Mouse (Mus musculus): ENCODE results near the gene Cbl. TPM values are rescaled to one million over a fixed set of nuclear protein-coding genes. Genes with fewer than 3 reads are reported as not detected.

The Cbl gene
- total RNA-seq, 2 experiments from 2014 or later: 7.5 to 13.4 TPM

DNA sequence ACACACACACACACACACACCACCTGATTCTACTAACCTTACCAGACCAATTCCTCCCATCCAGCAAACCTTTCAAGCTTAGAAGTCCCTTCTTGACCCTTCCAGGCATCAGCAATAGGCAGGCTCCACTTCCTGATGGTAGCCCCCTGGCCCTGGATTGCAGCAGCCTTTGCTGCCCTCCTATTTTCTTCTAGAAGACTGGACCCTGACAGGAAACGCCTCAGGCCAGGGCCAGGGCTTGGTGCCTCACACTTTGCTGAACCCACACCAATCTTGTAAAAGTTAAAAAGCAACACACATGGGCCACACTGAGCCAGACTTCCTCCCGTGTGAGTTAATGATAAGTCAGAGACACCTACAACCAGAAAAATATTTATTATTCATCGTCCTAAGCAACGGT lies 3.3 kb upstream of the Cbl start:
- no peak overlapping the region for H3K4me3 ChIP-seq
- no peak for DNase-seq
- no peak for TF ChIP-seq CTCF (IDR thresholded peaks at IDR 0.05)
- intact Hi-C loops (cut with DNase I): loop anchor here (10.0 kb wide), 2 partner anchors 62 to 252 kb away; no protein-coding TSS in a partner anchor
- no peak overlapping the region for H3K27ac ChIP-seq

DNA sequence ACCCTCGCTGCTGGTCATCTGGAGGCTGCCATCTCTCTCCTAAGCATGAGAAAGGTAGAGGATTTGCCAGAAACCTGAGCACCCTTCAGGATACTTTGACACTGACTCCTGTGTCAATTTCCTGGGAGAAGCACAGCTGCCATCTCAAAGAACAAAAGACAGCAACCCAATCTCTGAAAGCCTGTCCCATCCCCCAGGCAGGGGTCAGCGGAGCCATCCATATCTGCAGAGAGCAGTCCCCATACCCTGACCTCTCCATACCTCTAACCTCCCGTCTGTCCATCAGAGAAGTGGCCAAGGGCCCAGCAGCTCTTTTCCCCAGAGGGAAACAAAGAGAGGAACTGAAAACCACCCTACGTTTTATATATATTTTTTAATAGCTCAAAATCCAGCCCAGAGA lies 2.8 kb upstream of the Cbl start:
- intact Hi-C loops (cut with DNase I): loop anchor here (10.0 kb wide), 2 partner anchors 62 to 252 kb away; no protein-coding TSS in a partner anchor
- H3K27ac ChIP-seq: no peak overlapping the region
- H3K4me3 ChIP-seq: no peak overlapping the region
- no peak for DNase-seq
- no peak for TF ChIP-seq CTCF (IDR thresholded peaks at IDR 0.05)

DNA sequence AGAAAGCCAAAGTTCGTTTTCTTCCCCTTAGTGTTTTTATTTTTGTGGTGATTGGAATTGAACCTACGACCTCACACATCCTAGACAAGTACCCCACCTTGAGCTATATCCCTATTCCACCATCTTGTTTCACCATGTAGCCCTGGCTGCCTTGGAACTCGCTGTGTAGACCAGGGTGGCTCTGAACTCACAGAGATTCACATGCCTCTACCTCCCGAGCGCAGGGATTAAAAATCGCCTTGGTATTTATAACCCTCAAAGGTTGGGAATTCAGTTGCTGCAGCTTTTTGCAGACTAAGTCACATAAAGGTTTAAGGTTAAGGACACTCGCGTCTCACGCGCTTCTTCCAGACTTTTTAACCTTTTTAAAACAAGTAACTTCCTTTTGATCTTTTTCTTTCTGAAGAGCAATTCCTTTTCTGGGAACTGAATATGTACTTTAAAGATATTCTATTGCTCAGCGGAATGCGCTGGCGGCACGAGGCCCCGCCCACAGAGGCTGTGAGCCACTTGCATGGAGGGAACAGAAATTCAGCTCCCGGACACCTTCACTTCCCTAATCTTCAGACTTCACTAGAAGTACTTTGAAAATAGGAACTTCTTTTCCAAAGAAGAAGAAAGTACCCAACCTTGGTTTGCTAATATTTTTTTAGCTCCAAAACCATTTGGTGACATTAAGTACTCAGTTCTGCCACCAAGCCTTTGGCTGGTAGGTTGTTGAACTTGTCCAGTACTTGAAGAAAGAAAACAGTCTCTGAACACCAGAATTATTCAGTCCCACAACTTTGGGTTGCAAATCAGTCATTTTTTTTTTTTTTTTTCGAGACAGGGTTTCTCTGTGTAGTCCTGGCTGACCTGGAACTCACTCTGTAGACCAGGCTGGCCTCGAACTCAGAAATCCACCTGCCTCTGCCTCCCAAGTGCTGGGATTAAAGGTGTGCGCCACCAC lies 904 bp upstream of the Cbl start:
- Histone ChIP-seq H3K4me3 (peak overlapping the region; percentile 99), H3K27ac (peak overlapping the region; percentile 92)
- intact Hi-C loops (cut with DNase I): loop anchor here (10.0 kb wide), 2 partner anchors 60 to 250 kb away; no protein-coding TSS in a partner anchor
- DNase-seq: peak; percentile 67
- TF ChIP-seq CTCF (IDR thresholded peaks at IDR 0.05): no peak

DNA sequence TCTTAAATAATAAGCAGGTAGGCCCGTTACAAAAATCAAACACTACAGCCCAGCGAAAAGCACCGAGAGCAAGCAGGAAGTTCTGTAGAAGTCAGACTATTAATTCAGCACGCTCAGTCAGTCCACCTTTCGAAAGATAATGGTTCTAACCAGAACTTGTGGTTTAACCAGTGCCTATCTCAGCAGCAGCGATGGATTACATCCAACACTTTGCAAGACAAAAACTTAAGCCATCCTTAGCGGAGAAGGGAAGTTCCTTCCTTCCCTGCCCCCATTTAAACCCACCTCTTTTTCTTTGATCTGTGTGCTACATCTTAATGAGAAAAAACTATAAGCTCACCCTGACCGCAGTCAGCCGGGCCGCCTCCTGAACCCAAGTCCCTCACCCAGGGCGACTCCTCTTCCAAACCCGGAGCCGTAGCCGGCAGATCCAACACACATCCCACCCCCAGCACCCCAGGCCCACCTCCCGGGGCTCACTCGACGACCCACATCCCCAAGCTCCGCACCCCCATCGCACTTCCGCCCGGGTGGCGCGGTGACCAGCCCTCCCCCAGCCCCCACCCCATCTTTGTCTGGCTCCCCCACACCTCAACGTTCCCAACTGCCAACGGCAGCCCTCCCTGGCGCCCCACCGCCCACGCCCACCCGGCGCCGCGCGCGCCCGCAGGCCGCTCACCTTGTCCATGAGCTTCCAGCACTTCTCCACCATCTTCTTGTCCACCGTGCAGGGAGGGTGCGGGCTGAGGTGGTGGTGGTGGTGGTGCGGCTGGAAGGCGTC lies 638 bp downstream of the Cbl start:
- TF ChIP-seq CTCF (IDR thresholded peaks at IDR 0.05): no peak
- intact Hi-C loops (cut with DNase I): loop anchor here (10.0 kb wide), 2 partner anchors 58 to 248 kb away; no protein-coding TSS in a partner anchor
- H3K4me3 ChIP-seq: peak overlapping the region; percentile 99
- no peak for DNase-seq
- H3K27ac ChIP-seq: peak overlapping the region; percentile 92

DNA sequence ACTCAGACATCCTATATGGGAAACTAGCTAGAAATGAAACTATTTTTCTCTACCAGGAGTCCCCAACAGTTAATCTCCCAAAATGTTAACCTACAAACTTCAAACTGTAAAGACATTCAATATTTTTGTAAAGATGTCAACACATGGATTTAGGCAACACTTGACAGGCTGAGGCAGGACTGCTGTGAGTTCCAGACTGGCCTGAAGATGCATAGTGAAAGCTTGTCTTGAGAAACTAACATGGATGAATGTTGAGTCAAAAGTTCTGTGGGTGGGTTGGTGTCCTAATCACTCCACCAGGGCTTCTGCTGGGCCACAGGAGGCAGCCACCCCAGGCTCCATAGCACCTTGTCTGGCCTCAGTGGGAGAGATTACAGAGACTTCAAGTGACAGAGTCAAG lies 2.2 kb downstream of the Cbl start:
- DNase-seq: no peak
- no peak for TF ChIP-seq CTCF (IDR thresholded peaks at IDR 0.05)
- peak overlapping the region; percentile 5; the same call in 1 of the 2 replicates for H3K4me3 ChIP-seq

DNA sequence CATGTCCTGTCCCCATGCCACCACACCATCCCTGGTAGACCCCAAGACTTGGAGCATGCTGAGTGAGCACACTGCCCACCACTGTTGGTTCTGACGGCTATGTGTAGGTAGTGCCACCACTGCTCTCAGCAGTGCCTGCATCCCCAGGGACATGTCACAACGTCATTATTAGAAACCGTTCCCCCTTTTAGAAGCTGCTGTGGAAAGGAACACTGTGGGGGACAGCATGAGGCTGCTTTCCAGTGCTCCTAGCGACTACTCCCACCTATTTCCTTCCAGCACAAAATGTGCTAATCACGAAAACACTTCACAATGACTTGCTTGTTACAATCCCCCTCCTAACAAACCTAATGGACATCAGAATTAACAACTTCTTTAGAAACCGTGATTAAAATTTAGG lies 7.9 kb downstream of the Cbl start:
- no peak for DNase-seq
- no peak for TF ChIP-seq CTCF (IDR thresholded peaks at IDR 0.05)
- intact Hi-C loops (cut with DNase I): no loop called here
- peak overlapping the region; percentile 38 for H3K27ac ChIP-seq
- H3K4me3 ChIP-seq: no peak overlapping the region

More for the DNA sequence above, 2.2 kb downstream of the Cbl start:
- intact Hi-C loops (cut with DNase I): loop anchor here (10.0 kb wide), 2 partner anchors 57 to 247 kb away; no protein-coding TSS in a partner anchor
- no peak overlapping the region for H3K27ac ChIP-seq

DNA sequence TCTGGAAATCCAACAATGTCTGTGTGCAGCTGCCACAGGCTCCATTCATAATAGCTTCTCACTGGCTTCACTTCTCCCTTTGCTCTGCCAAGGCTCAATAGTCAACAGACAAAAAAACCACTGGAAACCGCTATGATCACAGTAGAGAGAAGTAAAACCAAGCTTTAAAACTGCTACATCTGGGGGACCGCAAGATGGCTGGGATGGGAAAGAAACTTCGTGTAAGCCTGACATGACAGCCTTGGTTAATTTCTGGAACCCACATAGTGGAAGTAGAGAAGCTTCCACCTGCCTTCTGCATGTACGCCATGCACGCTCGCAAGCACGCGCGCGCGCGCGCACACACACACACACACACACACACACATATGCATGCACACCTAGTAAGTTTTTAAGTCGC lies 20.3 kb downstream of the Cbl start:
- Histone ChIP-seq H3K4me3 (no peak overlapping the region), H3K27ac (peak overlapping the region; percentile 28; the same call in 1 of the 2 replicates)
- intact Hi-C loops (cut with DNase I): no loop called here
- DNase-seq: no peak
- no peak for TF ChIP-seq CTCF (IDR thresholded peaks at IDR 0.05)

DNA sequence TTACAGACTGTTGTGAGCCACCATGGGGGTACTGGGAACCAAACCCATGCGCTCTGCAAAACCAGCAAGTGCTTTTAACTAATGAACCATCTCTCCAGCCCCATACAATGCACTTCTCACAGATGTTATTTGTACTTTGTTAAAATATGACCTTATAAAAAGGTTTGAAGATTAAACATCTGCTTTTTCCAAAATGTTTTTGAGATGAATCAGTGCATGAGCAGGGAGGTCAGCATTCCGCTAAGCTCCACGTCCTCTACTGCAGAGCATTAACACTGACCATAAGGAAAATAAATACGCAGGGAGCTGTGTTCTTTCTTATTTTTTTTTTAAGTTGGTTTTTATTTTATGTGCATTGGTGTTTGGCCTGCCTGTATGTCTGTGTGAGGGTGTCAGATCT lies 21.4 kb downstream of the Cbl start:
- DNase-seq: no peak
- intact Hi-C loops (cut with DNase I): no loop called here
- Histone ChIP-seq H3K4me3 (no peak overlapping the region), H3K27ac (peak overlapping the region; percentile 40; the same call in 1 of the 2 replicates)
- no peak for TF ChIP-seq CTCF (IDR thresholded peaks at IDR 0.05)

DNA sequence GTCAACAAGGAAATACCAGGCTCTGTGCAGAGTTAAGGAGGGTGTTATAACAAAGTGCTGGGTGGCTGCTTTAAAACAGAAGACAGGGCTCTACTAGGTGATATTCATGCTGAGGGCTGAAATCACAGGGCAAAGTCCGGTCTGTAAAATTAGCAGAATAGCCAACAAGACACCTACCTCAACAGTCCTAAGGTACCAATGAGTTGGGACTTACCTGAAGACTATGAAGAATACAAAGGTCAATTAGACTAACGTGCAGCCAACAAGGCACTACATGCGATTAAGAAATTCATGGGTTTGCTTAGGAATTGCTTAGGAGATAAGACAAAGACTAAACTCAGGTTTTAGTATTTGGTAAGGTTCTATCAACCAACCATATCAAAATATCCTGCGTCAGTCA lies 24.4 kb downstream of the Cbl start:
- no peak overlapping the region for H3K4me3 ChIP-seq
- intact Hi-C loops (cut with DNase I): no loop called here
- H3K27ac ChIP-seq: no peak overlapping the region
- no peak for TF ChIP-seq CTCF (IDR thresholded peaks at IDR 0.05)
- no peak for DNase-seq

DNA sequence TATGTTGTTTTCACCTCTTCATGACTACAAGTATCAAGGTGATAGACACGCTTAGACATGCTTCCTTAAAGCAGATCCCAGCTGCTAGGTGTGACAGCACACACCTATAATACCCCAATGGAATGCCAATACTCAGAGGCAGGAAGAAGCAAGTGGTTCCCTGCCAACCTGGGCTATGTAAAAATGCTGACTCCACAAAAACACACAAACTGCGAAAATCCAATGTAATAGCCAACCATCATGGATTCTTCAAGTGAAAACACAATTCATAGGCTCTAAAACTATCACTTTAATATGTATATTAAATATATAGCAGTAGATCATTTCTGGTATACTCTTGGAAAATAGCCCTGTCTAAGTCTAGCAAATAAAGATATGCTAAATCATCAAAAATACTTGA lies 26.0 kb downstream of the Cbl start:
- no peak for DNase-seq
- H3K27ac ChIP-seq: no peak overlapping the region
- H3K4me3 ChIP-seq: no peak overlapping the region
- no peak for TF ChIP-seq CTCF (IDR thresholded peaks at IDR 0.05)
- intact Hi-C loops (cut with DNase I): no loop called here

DNA sequence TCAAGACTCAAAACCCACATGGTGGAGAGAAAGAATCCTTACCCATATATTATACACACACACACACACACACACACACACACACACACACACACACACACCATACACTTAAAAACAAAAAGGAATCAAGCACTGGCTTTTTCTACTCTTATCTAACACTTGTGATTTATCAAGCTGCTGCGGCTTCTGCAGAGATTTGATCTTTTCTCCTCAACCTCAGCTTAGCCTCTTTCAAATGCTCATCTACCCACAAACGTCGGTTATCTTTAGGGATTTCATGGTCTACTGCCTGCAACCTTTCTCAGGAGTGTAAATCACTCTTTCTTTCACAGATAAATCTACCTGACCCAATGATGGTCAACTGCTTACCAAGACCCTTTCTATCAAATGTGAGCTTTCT lies 33.4 kb downstream of the Cbl start:
- TF ChIP-seq CTCF (IDR thresholded peaks at IDR 0.05): no peak
- H3K27ac ChIP-seq: no peak overlapping the region
- intact Hi-C loops (cut with DNase I): no loop called here
- no peak for DNase-seq
- no peak overlapping the region for H3K4me3 ChIP-seq

DNA sequence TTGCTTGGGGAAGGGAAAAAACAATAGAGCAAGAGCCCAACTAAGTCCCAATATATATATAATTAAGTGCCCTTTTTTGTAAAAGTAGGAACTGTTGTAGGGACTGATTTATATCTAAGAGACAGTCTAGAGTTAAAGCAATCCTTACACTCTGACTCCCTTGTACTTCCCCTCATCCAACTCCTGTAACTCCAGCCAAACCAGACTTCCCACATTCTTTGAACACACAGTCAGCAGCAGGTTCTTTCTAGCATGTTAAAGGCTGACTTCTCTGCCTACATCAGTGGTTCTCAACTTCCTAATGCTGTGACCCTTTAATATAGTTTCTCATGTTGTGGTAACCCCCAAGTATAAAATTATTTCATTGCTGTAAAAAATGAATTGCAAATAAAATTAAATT lies 34.3 kb downstream of the Cbl start:
- Histone ChIP-seq H3K4me3 (no peak overlapping the region), H3K27ac (no peak overlapping the region)
- no peak for DNase-seq
- intact Hi-C loops (cut with DNase I): no loop called here
- no peak for TF ChIP-seq CTCF (IDR thresholded peaks at IDR 0.05)

DNA sequence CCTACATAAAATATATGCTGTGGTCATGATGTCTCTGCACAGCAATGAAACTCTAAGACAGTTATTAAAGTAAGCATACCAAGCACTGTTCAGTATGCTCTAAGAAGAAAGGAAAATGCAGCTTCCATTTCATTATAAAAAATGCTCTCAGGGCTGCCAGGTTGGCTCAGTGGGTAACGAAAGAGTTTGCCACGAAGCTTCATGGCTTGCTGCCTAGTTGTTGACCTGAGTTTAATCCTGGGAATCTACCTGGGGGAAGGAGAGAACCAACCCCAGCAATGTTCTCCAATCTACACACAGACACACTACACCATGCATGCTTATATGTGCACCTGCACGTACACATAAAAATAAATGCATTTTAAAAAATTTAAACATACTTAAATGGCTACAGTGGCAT lies 34.7 kb downstream of the Cbl start:
- no peak for DNase-seq
- H3K27ac ChIP-seq: no peak overlapping the region
- TF ChIP-seq CTCF (IDR thresholded peaks at IDR 0.05): no peak
- H3K4me3 ChIP-seq: no peak overlapping the region
- intact Hi-C loops (cut with DNase I): no loop called here

All from gastrocnemius, adult 2 months (tissue).